Mouse (Mus musculus): ENCODE data around the gene Zbtb9. TPM values are rescaled to one million over a fixed set of nuclear protein-coding genes. Genes with fewer than 3 reads are reported as not detected.

Zbtb9 gene
- polyA plus RNA-seq, 1 experiment = 14.1 TPM

GRCm38 (mm10) chr17:26953726-26954125 lies 19.2 kb upstream of the Zbtb9 start:
- WGBS = 25% methylated on average over 16 of the region's 16 CpGs
- no peak for DNase-seq
- Histone ChIP-seq H3K4me3 (replicated peaks; ENCODE audit: extremely low read depth, low read depth, low read length) (no peak overlapping the region), H3K4me1 (ENCODE audit: control insufficient read depth, insufficient read depth, low read length) (peaks cover 5% of the 10 kb centered on the region)
- TF ChIP-seq POLR2A (IDR thresholded peaks at IDR 0.05; ENCODE audit: borderline replicate concordance, extremely low read depth, low read depth, low read length) (no peak), CTCF (IDR thresholded peaks at IDR 0.05; ENCODE audit: insufficient read depth, low read length) (no peak)

- no peaks in the 10 kb centered on the region for H3K4me1 ChIP-seq (ENCODE audit: control insufficient read depth, insufficient read depth, low read length)
- no peak for DNase-seq
- no peak for TF ChIP-seq CTCF (IDR thresholded peaks at IDR 0.05; ENCODE audit: insufficient read depth, low read length)
- TF ChIP-seq POLR2A (IDR thresholded peaks at IDR 0.05; ENCODE audit: borderline replicate concordance, extremely low read depth, low read depth, low read length) = no peak
- H3K4me3 ChIP-seq (replicated peaks; ENCODE audit: extremely low read depth, low read depth, low read length) = no peak overlapping the region
- 78% methylated on average over 5 of the region's 5 CpGs for WGBS
Observed at GRCm38 (mm10) chr17:26956309-26956708, 16.7 kb upstream of the Zbtb9 start.

GRCm38 (mm10) chr17:26956895-26957294 lies 16.1 kb upstream of the Zbtb9 start:
- WGBS = 86% methylated on average over 18 of the region's 18 CpGs
- no peak overlapping the region for H3K4me3 ChIP-seq (replicated peaks; ENCODE audit: extremely low read depth, low read depth, low read length)
- H3K4me1 ChIP-seq (ENCODE audit: control insufficient read depth, insufficient read depth, low read length) = no peaks in the 10 kb centered on the region
- no peak for DNase-seq
- no peak for TF ChIP-seq POLR2A (IDR thresholded peaks at IDR 0.05; ENCODE audit: borderline replicate concordance, extremely low read depth, low read depth, low read length)
- TF ChIP-seq CTCF (IDR thresholded peaks at IDR 0.05; ENCODE audit: insufficient read depth, low read length) = no peak

- 92% methylated on average over 5 of the region's 5 CpGs for WGBS
- Histone ChIP-seq H3K4me3 (replicated peaks; ENCODE audit: extremely low read depth, low read depth, low read length) (no peak overlapping the region), H3K4me1 (ENCODE audit: control insufficient read depth, insufficient read depth, low read length) (no peaks in the 10 kb centered on the region)
- TF ChIP-seq POLR2A (IDR thresholded peaks at IDR 0.05; ENCODE audit: borderline replicate concordance, extremely low read depth, low read depth, low read length) (no peak), CTCF (IDR thresholded peaks at IDR 0.05; ENCODE audit: insufficient read depth, low read length) (no peak)
- no peak for DNase-seq
Observed at GRCm38 (mm10) chr17:26957872-26958271, 15.1 kb upstream of the Zbtb9 start.

GRCm38 (mm10) chr17:26958880-26959279 lies 14.1 kb upstream of the Zbtb9 start:
- 67% methylated on average over 5 of the region's 5 CpGs for WGBS
- Histone ChIP-seq H3K4me1 (ENCODE audit: control insufficient read depth, insufficient read depth, low read length) (no peaks in the 10 kb centered on the region), H3K4me3 (replicated peaks; ENCODE audit: extremely low read depth, low read depth, low read length) (no peak overlapping the region)
- TF ChIP-seq POLR2A (IDR thresholded peaks at IDR 0.05; ENCODE audit: borderline replicate concordance, extremely low read depth, low read depth, low read length) (no peak), CTCF (IDR thresholded peaks at IDR 0.05; ENCODE audit: insufficient read depth, low read length) (no peak)
- no peak for DNase-seq

GRCm38 (mm10) chr17:26959815-26960214 lies 13.2 kb upstream of the Zbtb9 start:
- WGBS = 90% methylated on average over 4 of the region's 4 CpGs
- no peak for TF ChIP-seq CTCF (IDR thresholded peaks at IDR 0.05; ENCODE audit: insufficient read depth, low read length)
- TF ChIP-seq POLR2A (IDR thresholded peaks at IDR 0.05; ENCODE audit: borderline replicate concordance, extremely low read depth, low read depth, low read length) = no peak
- Histone ChIP-seq H3K4me3 (replicated peaks; ENCODE audit: extremely low read depth, low read depth, low read length) (no peak overlapping the region), H3K4me1 (ENCODE audit: control insufficient read depth, insufficient read depth, low read length) (no peaks in the 10 kb centered on the region)
- no peak for DNase-seq

GRCm38 (mm10) chr17:26961572-26962240 lies 11.3 kb upstream of the Zbtb9 start:
- DNase-seq = no peak
- H3K4me3 ChIP-seq (replicated peaks; ENCODE audit: extremely low read depth, low read depth, low read length) = no peak overlapping the region
- 86% methylated on average over 19 of the region's 21 CpGs for WGBS
- no peaks in the 10 kb centered on the region for H3K4me1 ChIP-seq (ENCODE audit: control insufficient read depth, insufficient read depth, low read length)
- TF ChIP-seq CTCF (IDR thresholded peaks at IDR 0.05; ENCODE audit: insufficient read depth, low read length) = no peak
- TF ChIP-seq POLR2A (IDR thresholded peaks at IDR 0.05; ENCODE audit: borderline replicate concordance, extremely low read depth, low read depth, low read length) = no peak

- Histone ChIP-seq H3K4me1 (ENCODE audit: control insufficient read depth, insufficient read depth, low read length) (no peaks in the 10 kb centered on the region), H3K4me3 (replicated peaks; ENCODE audit: extremely low read depth, low read depth, low read length) (no peak overlapping the region)
- no peak for TF ChIP-seq CTCF (IDR thresholded peaks at IDR 0.05; ENCODE audit: insufficient read depth, low read length)
- no peak for TF ChIP-seq POLR2A (IDR thresholded peaks at IDR 0.05; ENCODE audit: borderline replicate concordance, extremely low read depth, low read depth, low read length)
- DNase-seq = no peak
- WGBS = 91% methylated on average over 11 of the region's 11 CpGs
Observed at GRCm38 (mm10) chr17:26966993-26967392, 6.0 kb upstream of the Zbtb9 start.

- 91% methylated on average over 6 of the region's 6 CpGs for WGBS
- no peaks in the 10 kb centered on the region for H3K4me1 ChIP-seq (ENCODE audit: control insufficient read depth, insufficient read depth, low read length)
Observed at GRCm38 (mm10) chr17:26967477-26967876, 5.5 kb upstream of the Zbtb9 start.

GRCm38 (mm10) chr17:26968200-26968611 lies 4.8 kb upstream of the Zbtb9 start:
- H3K4me3 ChIP-seq (replicated peaks; ENCODE audit: extremely low read depth, low read depth, low read length) = no peak overlapping the region
- 86% methylated on average over 6 of the region's 6 CpGs for WGBS

More at GRCm38 (mm10) chr17:26967477-26967876, 5.5 kb upstream of the Zbtb9 start:
- no peak for DNase-seq
- no peak overlapping the region for H3K4me3 ChIP-seq (replicated peaks; ENCODE audit: extremely low read depth, low read depth, low read length)
- TF ChIP-seq POLR2A (IDR thresholded peaks at IDR 0.05; ENCODE audit: borderline replicate concordance, extremely low read depth, low read depth, low read length) (no peak), CTCF (IDR thresholded peaks at IDR 0.05; ENCODE audit: insufficient read depth, low read length) (no peak)

More at GRCm38 (mm10) chr17:26968200-26968611, 4.8 kb upstream of the Zbtb9 start:
- no peak for DNase-seq
- no peaks in the 10 kb centered on the region for H3K4me1 ChIP-seq (ENCODE audit: control insufficient read depth, insufficient read depth, low read length)
- TF ChIP-seq POLR2A (IDR thresholded peaks at IDR 0.05; ENCODE audit: borderline replicate concordance, extremely low read depth, low read depth, low read length) = no peak
- no peak for TF ChIP-seq CTCF (IDR thresholded peaks at IDR 0.05; ENCODE audit: insufficient read depth, low read length)
